Mouse (Mus musculus) cerebellum, adult 18-20 months (tissue): ENCODE data around the gene Xrcc5.
A peak's percentile ranks its signal among the peaks of the same experiment; 100 is the strongest.

ENCODE experiments used
- DNase-seq, 2 experiments: peaks; one replicate each; pipeline ENCODE4 v3.0.0; 2021

Xrcc5 gene

DNA sequence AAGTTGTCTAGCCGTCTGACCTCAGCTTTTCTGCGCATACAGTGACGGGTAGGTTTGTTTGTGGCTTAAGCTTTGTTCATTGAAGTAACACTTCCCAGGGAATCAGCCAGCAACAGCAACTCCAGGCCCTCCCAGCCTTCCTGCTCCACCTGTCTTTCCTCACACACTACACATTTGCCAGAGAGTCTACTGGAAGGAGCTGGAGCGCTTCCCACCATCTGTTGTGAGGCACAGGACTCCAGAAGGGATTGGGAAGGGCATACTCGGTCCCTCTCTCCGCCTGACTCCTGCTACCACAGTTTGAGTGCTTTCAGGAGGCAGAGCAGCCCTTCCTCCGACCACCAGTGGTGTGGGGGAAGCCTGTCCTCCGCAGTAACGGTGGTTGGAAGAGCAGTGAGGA lies 93.4 kb downstream of the Xrcc5 start:
- peak; percentile 91 to 93 for DNase-seq

DNA sequence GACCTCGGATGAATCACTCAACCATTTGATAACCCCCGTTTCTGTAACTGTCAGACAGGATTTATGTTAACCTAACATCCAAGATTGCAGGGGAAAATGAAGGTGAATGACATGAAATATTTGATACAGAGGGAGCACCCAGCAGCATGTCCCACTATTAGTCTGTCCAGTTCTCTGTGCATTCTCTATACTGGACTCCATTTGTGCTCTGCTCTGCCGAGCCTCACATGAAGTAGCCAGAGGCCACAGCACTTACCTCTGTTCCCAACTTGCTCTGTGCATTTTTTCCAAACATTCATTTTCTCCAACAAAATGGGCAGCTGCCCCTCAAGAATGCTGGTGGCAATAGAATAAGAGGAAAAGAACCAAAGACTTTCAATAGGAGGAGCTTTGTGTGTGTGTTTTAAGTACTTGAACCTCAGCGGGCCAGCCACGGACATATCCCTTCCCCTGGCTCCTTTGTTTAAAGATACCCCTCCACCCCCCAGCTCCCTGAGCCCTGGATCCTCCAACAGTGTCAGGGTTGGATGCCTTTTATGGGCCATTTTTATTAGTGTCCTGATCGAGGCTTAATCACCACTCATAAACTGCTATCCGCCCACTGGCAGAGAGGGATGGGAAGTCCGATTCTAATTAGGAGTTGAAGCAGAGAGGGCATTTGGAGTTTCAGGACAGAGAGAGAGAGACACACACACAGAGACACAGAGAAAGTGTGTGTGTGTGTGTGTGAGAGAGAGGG lies 94.3 kb downstream of the Xrcc5 start:
- DNase-seq, result no peak

DNA sequence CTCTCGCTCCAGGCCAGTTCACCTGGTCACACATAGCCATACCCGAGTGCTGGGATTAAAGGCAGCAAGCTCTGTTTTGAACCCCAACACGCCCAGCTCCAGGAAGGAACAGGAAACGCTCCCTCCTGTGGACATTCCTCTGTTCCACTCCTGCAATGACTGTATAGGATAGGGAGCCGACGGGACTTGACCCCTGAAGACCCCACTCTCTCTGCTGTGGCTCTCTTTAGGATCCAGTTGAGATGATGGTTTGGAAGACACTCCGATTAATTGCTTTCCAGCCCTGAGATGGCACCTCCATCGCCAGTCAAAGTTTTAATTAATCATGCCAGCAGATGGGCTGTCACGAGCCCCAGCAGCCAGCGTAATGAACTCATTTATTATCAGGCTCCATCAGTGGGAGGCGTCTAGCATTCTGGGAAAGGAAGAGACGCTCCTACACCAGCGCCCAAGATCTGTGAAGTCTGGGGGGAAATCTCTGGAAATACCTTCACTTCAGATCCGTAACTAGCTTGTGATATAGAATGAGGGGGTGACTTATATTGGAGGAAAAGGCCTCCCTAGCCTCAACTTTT lies 99.4 kb downstream of the Xrcc5 start:
- no peak for DNase-seq

DNA sequence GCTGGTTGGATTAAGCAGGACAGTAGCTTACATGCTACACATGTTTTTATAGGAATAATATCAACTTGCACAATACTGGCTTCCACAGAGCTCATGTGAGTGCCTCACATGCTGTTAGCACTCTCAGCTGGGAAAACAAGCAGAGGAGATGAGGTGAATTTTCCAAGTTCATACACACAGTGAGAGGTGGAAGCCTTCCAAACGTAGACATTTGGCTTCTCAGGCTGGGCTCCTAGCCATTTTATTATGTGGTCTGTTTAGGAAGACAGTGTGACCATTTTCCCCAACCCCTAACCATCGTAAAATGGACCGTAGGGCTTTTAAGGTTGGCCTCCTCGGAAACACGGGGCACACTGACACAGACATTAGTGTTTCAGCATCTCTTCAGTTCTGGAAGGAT lies 102.7 kb downstream of the Xrcc5 start:
- peak; percentile 55 to 58 for DNase-seq

DNA sequence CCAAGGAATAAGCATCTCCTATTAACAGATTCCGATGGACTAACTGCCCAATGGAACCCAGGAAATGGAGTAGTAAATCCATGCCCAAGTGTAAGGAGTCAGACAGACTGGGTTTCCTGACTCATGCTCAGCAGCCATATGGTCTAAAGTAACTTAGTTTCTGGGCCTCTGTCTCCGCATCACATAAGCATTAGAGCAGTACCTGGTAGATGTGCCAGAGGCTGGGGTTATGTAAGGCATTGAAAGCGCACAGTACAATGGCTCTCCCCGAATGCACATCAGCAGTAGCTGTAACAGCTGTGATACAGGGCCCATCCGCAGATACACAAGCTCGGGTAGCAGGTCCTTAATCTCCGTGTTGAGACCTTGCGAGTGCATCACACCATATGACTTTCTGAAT lies 103.9 kb downstream of the Xrcc5 start:
- DNase-seq, result no peak

DNA sequence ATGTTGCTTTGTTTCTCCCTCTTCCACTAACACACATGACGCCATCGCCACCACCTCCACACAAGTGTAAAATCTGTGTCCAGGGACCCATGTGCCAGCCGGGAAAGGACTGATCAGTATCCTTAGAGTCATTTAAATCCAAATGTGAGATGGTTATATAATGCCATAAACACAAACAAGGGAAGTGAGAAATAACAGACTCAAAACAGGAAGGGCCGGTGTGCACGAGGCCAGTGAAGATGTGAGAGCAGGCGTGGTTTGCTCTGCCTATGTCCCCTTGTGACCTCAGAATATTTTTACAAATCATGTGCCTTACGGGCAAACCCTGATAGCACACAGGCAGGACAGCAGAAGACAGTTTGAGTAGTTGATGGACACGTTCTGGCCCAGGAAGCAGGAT lies 106.0 kb downstream of the Xrcc5 start:
- DNase-seq, result no peak

DNA sequence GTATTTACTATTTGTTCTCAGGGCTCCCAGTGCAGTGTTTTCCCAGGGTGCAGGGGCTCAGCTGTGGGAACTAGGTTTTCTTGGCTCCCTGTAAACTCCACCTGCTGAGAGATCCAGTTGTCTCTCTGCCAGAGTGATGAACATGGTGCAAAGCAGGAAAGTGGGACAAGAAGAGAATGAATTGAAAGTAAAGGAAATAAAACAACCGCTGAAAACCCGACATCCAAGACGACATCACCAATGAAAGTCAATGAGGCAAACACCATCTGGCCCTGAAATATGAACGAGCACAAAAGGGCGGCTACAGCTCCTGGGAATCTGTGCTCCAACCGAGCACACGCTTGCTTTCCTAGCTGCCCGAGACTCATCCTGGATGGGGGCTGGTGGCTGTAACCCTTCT lies 106.9 kb downstream of the Xrcc5 start:
- no peak for DNase-seq

DNA sequence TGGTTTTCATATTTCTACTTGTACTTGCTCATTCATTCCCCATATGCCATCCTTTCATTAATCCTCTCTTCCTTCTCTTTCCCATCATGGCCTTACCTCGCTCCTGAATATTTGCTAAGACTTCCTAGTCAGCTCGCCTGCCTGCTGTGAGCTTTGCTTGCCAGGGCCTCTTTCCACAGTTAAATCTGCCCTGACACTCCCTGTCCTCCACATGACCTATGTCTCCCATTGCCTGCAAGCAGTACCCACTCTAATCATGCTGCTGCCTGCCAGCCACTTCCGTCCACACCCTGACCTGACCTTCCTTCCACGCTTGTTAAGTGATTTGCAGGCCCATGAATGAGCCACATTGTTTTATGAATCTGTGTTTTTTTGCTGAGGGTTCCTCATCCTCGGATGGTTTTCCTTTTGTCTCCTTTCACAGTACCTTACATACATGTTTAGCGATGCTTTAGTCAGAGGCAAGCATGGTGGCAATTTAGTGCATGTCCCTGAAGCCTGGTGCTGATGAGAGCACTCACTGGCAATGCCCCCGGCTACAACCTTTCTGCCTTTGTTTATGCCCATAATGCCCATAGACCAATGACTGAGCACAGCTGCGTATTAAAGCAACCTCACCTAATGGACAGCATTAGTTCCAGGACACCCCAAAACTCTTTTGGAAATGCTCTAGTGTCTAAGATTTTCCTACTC lies 107.5 kb downstream of the Xrcc5 start:
- DNase-seq, result no peak

DNA sequence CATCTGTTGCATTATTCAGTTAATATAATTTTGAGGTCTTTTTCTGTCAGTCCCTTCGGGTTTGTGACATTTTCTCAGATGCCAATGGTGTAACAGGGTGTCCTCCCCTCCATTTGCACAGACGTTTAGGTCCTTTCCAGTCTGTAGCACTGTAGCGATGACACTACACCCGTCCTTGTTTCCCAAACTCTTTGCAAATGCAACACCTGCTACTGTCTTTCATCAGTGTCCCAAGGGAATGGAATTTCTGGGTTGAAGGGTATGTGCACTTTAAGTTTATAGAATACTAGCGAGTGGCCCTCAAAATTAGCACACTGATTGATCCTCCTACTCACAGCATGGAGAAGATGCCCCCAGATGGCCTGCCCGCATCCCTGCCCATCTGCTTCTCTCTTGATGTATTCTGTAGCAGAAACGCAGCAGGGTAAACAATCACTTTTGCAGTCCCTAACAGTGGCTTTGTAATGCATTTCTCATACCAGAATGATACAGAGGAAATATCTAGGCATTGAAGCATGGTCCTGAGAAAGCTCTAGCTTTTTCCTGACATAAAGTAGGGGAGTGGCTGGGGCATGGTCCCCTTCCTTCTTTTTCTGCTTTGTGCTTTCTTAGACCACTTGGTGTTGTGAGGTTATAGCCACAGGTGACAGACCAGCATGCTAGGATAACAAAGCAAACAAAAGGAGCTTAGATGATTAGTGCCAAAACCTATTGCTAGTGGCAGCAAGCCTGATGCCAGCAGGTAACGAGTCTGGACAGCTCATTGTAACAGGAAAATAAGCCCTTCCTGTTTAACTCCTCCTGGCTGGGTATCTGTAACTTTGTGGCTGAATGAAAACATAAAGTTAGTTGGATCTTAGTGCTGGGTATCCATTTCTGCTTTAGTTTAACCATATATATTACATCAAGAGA lies 111.8 kb downstream of the Xrcc5 start:
- DNase-seq, result peak in 1 of 2 experiments; percentile 35

DNA sequence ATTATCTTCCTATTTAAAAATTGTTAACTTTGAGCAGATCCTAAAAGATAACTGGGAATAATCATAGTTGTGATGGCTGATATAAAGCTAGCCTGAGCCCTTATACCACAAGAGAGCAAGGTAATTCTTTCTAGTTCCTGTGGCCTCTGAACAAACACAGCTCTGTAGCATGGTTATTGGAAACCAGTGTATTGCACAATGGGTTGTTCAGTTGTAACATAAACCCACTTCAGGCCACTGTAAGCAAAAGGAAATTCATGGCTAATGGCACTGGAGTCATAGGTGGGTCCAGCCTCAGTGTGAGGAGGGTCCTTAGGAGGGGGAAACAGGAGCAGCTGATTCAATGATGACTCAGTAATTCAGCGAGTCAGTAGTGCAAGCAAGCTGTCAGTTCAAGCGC lies 113.0 kb downstream of the Xrcc5 start:
- DNase-seq, result no peak

DNA sequence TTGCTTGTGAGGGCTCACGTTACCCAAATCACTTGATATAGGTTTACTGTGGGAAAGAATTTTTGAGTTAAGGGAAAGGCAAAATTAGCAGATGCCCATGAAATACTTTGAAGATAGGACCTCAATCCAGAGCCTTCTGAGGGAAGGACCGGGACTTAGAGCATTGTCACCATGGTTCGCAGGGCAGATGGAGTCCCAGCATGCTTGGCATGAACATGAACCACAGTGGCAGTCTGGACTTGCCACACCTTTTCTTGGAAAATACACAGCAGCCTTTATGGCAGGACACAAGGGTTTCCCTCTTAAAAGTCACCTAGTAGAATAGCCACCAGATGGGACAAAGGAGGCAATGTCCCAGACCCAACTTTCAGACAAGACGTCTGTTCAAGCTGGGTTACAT lies 114.9 kb downstream of the Xrcc5 start:
- peak; percentile 82 to 86 for DNase-seq

DNA sequence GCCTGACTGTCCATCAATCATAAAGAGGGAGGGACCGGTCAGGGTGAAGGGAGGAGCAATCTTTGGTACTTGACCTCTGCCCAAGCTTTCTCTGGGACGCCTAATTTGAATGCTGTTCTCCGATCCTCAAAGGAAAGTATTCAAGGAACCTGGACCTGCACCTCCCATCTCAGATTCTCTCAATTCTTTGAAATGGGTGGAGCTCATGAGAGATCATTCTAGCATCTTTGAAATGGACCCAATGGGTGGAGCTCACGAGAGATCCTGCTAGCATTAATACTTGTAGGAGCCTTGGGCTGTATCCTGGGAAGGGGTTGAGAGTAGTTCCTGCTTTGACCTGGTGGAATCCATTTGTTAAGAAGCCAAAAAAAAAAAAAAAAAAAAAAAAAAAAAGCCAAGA lies 119.2 kb downstream of the Xrcc5 start:
- DNase-seq, result no peak

DNA sequence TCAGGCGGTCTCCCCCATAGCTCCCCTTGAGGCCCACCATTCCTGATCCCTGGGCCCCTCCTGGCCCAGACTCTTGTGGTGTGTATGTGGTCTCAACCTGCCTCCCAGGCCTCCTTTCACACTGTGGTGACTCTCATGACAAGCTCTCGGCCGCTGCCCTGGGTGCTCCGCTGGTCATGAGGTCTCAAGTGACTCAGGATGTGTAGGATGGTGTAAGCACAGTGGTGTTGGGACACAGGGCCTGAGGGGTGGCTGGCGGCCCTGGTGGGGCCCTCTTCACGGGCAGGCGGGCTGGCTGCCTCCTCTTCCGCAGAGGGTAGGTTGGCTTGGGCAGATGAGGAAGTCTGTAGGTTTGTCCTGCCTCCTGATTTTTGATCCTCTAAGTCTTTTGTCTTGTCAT lies 121.3 kb downstream of the Xrcc5 start:
- no peak for DNase-seq

DNA sequence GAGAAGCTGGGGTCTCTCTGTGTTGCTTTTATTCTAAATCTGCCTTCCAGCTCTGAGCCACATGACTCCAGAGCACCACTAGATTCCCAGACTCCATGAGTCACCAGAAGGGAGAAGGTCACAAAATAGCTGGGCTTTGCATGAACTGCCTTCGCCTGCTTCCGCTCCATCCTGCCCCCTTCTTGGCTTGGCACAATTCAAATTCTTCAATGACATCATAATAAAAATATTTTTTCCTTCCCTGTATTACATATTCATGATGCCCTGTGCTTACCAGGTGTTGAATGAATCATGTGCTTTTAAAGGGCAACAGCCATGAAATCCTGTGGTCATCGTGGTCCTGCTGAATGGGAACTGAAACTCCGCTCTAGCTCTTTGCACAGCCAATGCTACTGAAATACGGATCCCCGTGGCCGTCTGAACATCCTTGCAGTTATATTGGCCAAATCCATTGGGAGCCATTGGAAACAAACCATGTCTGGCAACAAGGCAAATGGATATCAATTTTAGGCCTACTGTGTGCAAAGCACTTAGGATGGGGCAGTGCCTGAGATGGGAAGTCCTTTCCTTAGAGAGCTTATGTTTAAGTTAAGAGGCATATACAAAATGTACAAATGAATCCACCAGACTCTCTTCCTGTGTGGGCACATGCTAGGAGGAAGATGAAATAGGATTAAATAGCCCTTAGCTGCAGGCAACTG lies 122.0 kb downstream of the Xrcc5 start:
- no peak for DNase-seq

DNA sequence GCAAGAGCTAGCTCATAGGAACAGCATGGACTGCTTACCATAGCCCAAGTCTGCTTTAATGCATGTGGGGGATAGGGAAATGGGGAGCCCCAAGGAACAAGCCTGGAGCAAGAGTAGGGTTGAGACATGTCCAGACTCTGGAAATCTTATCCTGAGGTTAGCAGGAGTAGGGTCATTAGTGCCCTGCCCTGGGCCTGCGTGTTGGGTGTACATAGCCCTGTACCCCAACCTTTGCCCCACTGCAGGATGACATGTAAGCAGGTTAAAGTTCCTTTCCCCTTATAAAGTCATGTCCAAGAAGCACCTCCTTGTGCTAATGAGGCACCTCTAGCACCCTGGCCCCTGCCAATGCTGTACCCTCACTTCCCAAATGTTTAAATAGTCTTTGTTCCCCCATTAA lies 125.4 kb downstream of the Xrcc5 start:
- DNase-seq, result no peak

DNA sequence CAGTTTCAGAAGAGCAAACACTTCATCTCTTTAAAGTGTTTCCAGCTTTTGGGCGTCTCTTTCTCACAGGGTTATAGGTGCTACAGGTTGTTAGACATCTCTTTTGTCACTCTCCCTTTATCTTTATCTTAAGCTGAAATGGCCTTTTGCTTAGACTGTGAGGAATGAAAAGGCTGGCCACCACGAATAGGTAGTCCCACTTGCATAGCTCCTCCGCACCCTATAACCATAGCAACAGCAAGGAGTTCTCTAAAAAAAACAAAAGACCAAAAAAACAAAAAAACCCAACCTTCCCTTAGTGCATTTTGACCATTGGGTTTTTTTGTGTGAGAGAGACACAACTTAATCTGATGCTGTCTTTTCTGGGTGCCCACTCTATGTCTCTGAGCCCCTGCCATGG lies 127.3 kb downstream of the Xrcc5 start:
- DNase-seq, result no peak

DNA sequence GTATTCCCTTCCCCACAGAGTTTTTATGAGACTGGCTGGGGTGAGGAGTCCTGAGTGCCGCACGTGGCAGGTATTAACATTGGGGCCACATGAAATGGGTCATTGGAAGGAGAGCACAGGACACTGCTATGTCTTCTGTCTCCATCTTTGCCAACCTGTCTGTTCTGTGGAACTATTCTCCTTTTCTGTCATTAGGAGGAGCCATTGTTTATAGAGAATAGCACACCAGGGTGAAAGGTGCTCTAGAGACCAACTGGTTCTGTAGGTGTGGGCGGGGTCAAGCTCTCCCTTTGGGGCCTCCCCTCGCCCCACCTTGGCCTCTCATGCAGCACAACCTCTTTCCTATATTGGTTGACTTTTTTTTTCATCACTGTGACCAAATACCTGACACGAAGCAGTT lies 129.7 kb downstream of the Xrcc5 start:
- DNase-seq, result no peak

DNA sequence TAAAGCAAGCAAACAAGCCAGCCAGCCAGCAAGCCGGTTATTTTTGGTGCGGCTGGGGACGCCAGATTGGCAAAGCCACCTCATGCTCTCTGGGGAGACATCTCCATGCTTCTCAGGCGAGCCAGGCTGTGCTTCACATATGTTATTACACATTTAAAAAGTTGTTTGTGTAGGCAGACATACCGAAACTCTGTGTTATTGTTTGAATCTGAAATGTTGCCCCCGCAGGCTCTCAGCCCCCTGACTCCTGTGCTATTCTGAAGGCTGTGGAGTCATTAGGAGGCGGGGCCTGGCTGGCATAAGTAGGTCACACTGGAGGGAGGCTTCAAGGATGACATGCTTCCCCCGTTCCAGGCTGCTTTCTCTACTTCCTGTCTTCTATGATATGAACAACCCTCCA lies 131.9 kb downstream of the Xrcc5 start:
- DNase-seq, result peak; percentile 58

DNA sequence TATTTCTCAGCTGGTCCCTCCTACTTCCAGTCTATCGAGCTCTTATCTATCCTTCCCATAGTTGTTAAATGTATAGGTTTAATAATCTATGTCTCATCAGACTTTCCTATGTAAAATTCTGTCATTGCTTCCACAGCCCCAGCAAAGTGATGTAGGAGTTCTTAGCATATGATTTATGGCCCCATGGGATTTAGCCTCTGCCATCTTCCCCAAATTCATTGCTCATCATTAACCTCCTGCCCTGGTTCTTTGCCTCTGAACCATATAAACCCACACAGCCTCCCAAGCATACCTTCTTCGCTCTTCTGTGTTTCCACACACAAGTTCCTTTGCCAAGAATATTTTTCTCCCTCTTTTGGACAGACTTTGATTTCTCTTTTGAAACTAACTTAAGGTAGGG lies 135.5 kb downstream of the Xrcc5 start:
- no peak for DNase-seq
